Mouse (Mus musculus) forebrain, embryonic 14.5 days (tissue): Measurements from ENCODE around the gene Polr3b. TPM values are rescaled to one million over a fixed set of nuclear protein-coding genes. Genes with fewer than 3 reads are reported as not detected.

ENCODE experiments used
- ATAC-seq: fragments of 200-750 bp; cut with Nextera tagmentation; 2 replicates; pipeline ENCODE4 v1.8.0; 2017; ENCODE audit warnings: mild to moderate bottlenecking, moderate library complexity
- DNase-seq: peaks from one replicate; pipeline ENCODE4 v3.0.0-alpha.2; 2015; ENCODE audit warnings: low spot score
- H3K27ac ChIP-seq: fragments of 300-500 bp; sonication (generic); 2 replicates; pipeline ENCODE4 v1.5.1; 2014; ENCODE audit warnings: low read depth, mild to moderate bottlenecking, control low read depth, low read length, moderate library complexity
- H3K27me3 ChIP-seq: fragments of 300-500 bp; sonication (generic); replicated peaks from 2 replicates; pipeline ENCODE4 v1.6.1; 2014; ENCODE audit warnings: low read length, control low read depth, mixed read lengths; ENCODE audit not compliant: control insufficient read depth, insufficient read depth
- H3K36me3 ChIP-seq: fragments of 300-500 bp; sonication (generic); 2 replicates; pipeline ENCODE4 v1.6.1; 2014; ENCODE audit warnings: low read length, control low read depth; ENCODE audit not compliant: control insufficient read depth, insufficient read depth
- H3K4me1 ChIP-seq: fragments of 300-500 bp; sonication (generic); 2 replicates; pipeline ENCODE4 v1.6.1; 2014; ENCODE audit warnings: antibody characterized with exemption, low read length, control low read depth; ENCODE audit not compliant: control insufficient read depth, insufficient read depth
- H3K4me2 ChIP-seq: fragments of 300-500 bp; sonication (generic); 2 replicates; pipeline ENCODE4 v1.6.1; 2014; ENCODE audit warnings: mild to moderate bottlenecking, control low read depth, low read length
- H3K4me3 ChIP-seq: fragments of 300-500 bp; sonication (generic); 2 replicates; pipeline ENCODE4 v1.5.1; 2014; ENCODE audit warnings: low read depth, low read length, control low read depth
- H3K9ac ChIP-seq: fragments of 300-500 bp; sonication (generic); 2 replicates; pipeline ENCODE4 v1.6.1; 2014; ENCODE audit warnings: mild to moderate bottlenecking, low read length, control low read depth, moderate library complexity
- H3K9me3 ChIP-seq: fragments of 300-500 bp; sonication (generic); replicated peaks from 2 replicates; pipeline ENCODE4 v1.6.1; 2016; ENCODE audit warnings: low read length, control low read depth, mixed read lengths; ENCODE audit not compliant: control insufficient read depth
- WGBS: fragments of 180-500 bp; shearing (Covaris S2); extraction: QIAGEN DNeasy Blood & Tissue Kit; methylation state at CpG from one replicate; pipeline ENCODE4 v1.1.7; 2014; 5-methylcytosine and 5-hydroxymethylcytosine counted together
- polyA plus RNA-seq: library from polyadenylated mRNA; unstranded; fragments of >200 nt; fragmentation: Nextera tagmentation; extraction: Ambion mirVana; gene quantifications from 2 replicates; pipeline ENCODE4 v1.2.1, GENCODE M21; 2014

Gene Polr3b
- polyA plus RNA-seq, 1 experiment from 2014 or later: 12.6 TPM

- H3K27me3 ChIP-seq: no peaks in the 10 kb centered on the region
- no peak overlapping the region for H3K4me3 ChIP-seq
- no peak overlapping the region for H3K4me2 ChIP-seq
- no peak for ATAC-seq
- WGBS: 58% methylated on average over 5 of the region's 5 CpGs
- peaks cover 30% of the 10 kb centered on the region for H3K36me3 ChIP-seq
- H3K9me3 ChIP-seq: no peaks in the 10 kb centered on the region
- no peak overlapping the region for H3K9ac ChIP-seq
- H3K27ac ChIP-seq: no peak overlapping the region
- DNase-seq: peak; percentile 38
- no peaks in the 10 kb centered on the region for H3K4me1 ChIP-seq
These were observed 9.1 kb downstream of the Polr3b start for GRCm38 (mm10) chr10:84631182-84631581.

DNA sequence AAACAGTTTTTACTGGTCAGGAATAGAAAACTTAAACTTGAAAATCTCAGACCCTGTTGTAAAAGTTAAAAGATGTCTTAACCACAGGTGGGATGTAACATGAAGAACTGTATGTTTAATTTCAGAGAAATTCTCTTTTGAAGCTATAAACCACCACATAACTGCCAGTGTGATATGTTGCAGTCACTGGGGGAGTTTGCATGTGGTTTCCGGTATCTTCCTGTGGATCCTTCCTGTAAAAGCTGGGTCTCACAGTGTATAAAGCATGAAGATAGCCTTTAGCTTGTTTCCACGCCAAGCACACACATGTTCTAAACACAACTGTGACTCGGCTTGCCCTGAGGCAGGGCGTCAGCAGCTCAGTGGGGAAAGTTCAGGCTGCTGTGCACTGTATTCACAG lies 9.9 kb downstream of the Polr3b start:
- Histone ChIP-seq H3K4me2 (no peak overlapping the region), H3K4me1 (no peaks in the 10 kb centered on the region), H3K9me3 (no peaks in the 10 kb centered on the region), H3K36me3 (peaks cover 31% of the 10 kb centered on the region), H3K27ac (no peak overlapping the region), H3K9ac (no peak overlapping the region), H3K4me3 (no peak overlapping the region), H3K27me3 (no peaks in the 10 kb centered on the region)
- ATAC-seq (no peak), DNase-seq (no peak)
- 91% methylated on average over 4 of the region's 4 CpGs for WGBS

DNA sequence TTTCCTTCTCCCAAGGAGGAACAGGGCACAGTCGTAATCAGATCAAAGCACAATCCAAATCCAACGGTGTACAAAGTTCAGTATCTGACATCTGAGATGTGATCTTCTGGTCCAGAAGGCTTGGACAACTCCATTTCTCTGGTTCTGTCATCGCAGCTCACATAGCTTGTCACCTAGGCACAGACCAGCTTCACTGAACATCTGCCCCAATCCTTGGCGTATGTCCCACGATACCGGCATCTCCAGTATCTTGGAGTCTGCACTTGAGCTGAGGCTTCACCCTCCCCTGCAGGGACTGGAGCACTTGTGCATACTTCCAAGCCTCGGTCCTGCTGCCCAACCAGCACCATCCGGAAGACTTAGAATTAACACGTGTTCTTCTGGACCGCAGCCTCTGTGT lies 14.6 kb downstream of the Polr3b start:
- H3K27ac ChIP-seq: no peak overlapping the region
- H3K4me2 ChIP-seq: no peak overlapping the region
- no peak overlapping the region for H3K4me3 ChIP-seq
- H3K9me3 ChIP-seq: no peaks in the 10 kb centered on the region
- H3K36me3 ChIP-seq: peaks cover 35% of the 10 kb centered on the region
- 95% methylated on average over 10 of the region's 10 CpGs for WGBS
- no peaks in the 10 kb centered on the region for H3K27me3 ChIP-seq
- no peaks in the 10 kb centered on the region for H3K4me1 ChIP-seq
- H3K9ac ChIP-seq: no peak overlapping the region
- DNase-seq: no peak
- no peak for ATAC-seq

DNA sequence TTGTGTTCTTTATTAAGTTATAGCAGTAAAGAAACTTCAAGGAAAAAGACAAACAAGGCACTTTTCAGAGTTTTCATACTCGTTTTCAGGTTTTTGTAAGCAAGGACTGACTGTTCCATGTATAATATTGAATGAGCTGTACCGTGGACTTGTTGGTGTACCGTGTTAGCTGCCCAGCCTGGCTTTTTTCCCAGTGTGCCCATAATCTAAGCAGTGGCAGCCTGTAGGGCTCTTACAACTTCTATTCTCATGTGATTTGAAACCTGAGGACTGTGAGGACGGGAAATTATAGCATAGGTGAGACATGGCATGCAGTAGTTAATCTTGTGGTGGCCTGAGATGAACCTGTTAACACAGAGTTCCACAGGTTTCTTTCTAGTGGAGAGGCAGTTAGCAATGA lies 16.3 kb downstream of the Polr3b start:
- H3K9me3 ChIP-seq: no peaks in the 10 kb centered on the region
- no peaks in the 10 kb centered on the region for H3K27me3 ChIP-seq
- no peaks in the 10 kb centered on the region for H3K4me1 ChIP-seq
- no peak overlapping the region for H3K4me3 ChIP-seq
- no peak overlapping the region for H3K4me2 ChIP-seq
- no peak overlapping the region for H3K27ac ChIP-seq
- ATAC-seq: no peak
- peaks cover 29% of the 10 kb centered on the region; the same call in 1 of the 2 replicates for H3K36me3 ChIP-seq
- WGBS: 90% methylated on average over 4 of the region's 4 CpGs
- DNase-seq: no peak
- no peak overlapping the region for H3K9ac ChIP-seq

- WGBS: 83% methylated on average over 4 of the region's 4 CpGs
These were observed 17.6 kb downstream of the Polr3b start for GRCm38 (mm10) chr10:84639525-84640287.

GRCm38 (mm10) chr10:84640861-84641260 lies 18.8 kb downstream of the Polr3b start:
- Histone ChIP-seq H3K9ac (no peak overlapping the region), H3K9me3 (no peaks in the 10 kb centered on the region), H3K4me1 (no peaks in the 10 kb centered on the region), H3K27ac (no peak overlapping the region), H3K4me2 (no peak overlapping the region), H3K36me3 (peaks cover 23% of the 10 kb centered on the region; the same call in 1 of the 2 replicates), H3K4me3 (no peak overlapping the region), H3K27me3 (no peaks in the 10 kb centered on the region)
- no peak for ATAC-seq
- no peak for DNase-seq
- 88% methylated on average over 7 of the region's 7 CpGs for WGBS

More at GRCm38 (mm10) chr10:84639525-84640287, 17.6 kb downstream of the Polr3b start:
- Histone ChIP-seq H3K27me3 (no peaks in the 10 kb centered on the region), H3K4me3 (no peak overlapping the region), H3K9me3 (no peaks in the 10 kb centered on the region), H3K36me3 (peaks cover 26% of the 10 kb centered on the region; the same call in 1 of the 2 replicates), H3K27ac (no peak overlapping the region), H3K9ac (no peak overlapping the region), H3K4me1 (no peaks in the 10 kb centered on the region), H3K4me2 (no peak overlapping the region)
- DNase-seq (no peak), ATAC-seq (no peak)

- Histone ChIP-seq H3K4me1 (0 out of 2 replicates have a peak, but pooled peaks cover under 1% of the 10 kb centered on the region), H3K4me2 (no peak overlapping the region), H3K27ac (no peak overlapping the region), H3K36me3 (peaks cover 19% of the 10 kb centered on the region; the same call in 1 of the 2 replicates), H3K4me3 (no peak overlapping the region), H3K9me3 (no peaks in the 10 kb centered on the region), H3K9ac (no peak overlapping the region), H3K27me3 (no peaks in the 10 kb centered on the region)
- 67% methylated on average over 2 of the region's 2 CpGs for WGBS
- ATAC-seq (no peak), DNase-seq (peak; percentile 76)
These were observed 19.5 kb downstream of the Polr3b start for GRCm38 (mm10) chr10:84641576-84641975.

DNA sequence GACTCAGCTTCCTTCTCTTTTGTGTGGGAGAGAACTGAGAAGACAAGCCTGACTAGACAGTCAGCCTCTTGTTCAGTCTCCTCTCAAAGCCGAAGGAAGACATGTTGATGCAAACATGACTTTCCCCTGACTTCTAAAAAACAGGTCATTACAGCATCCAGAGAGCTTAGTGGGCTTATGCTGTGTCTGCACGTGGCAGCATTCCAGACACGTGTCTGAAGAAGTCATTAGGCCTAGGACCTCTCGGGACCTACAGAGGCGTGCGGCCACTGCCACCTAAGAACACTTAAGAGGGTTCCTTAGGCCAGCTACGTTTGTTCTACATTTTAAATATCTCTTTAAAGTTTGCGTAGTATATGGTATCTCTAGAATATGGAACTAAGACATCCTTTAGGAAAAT lies 23.8 kb downstream of the Polr3b start:
- no peak overlapping the region for H3K4me3 ChIP-seq
- ATAC-seq (no peak), DNase-seq (no peak)
- no peaks in the 10 kb centered on the region for H3K9me3 ChIP-seq
- peaks cover 11% of the 10 kb centered on the region for H3K36me3 ChIP-seq
- H3K27ac ChIP-seq: no peak overlapping the region
- no peak overlapping the region for H3K4me2 ChIP-seq
- H3K4me1 ChIP-seq: peaks cover 2% of the 10 kb centered on the region; the same call in 1 of the 2 replicates
- no peaks in the 10 kb centered on the region for H3K27me3 ChIP-seq
- no peak overlapping the region for H3K9ac ChIP-seq
- WGBS: 91% methylated on average over 8 of the region's 8 CpGs

GRCm38 (mm10) chr10:84646506-84647102 lies 24.5 kb downstream of the Polr3b start:
- Histone ChIP-seq H3K9ac (no peak overlapping the region), H3K4me1 (peaks cover 2% of the 10 kb centered on the region; the same call in 1 of the 2 replicates), H3K4me2 (no peak overlapping the region), H3K36me3 (peaks cover 14% of the 10 kb centered on the region), H3K9me3 (no peaks in the 10 kb centered on the region), H3K4me3 (no peak overlapping the region), H3K27me3 (no peaks in the 10 kb centered on the region), H3K27ac (no peak overlapping the region)
- WGBS: 82% methylated on average over 12 of the region's 12 CpGs
- ATAC-seq (no peak), DNase-seq (peak; percentile 36)
